Mouse (Mus musculus): ENCODE data around the gene Sec23a.
"Not testable (repeated sequence)": the region's sequence is repeated elsewhere in the genome, so short reads cannot be mapped to it uniquely, and the experiment has no call there.

Gene Sec23a

GRCm38 (mm10) chr12:58981178-58981661, 30.6 kb downstream of the Sec23a start:
- DNase-seq: not testable (repeated sequence)

GRCm38 (mm10) chr12:58976966-58977365, 34.9 kb downstream of the Sec23a start:
- no peak for DNase-seq

GRCm38 (mm10) chr12:58964583-58964982, 47.2 kb downstream of the Sec23a start:
- DNase-seq: peak; percentile 43

GRCm38 (mm10) chr12:58960844-58961243, 51.0 kb downstream of the Sec23a start:
- no peak for DNase-seq

- DNase-seq: no peak
These were observed 55.2 kb downstream of the Sec23a start for GRCm38 (mm10) chr12:58956624-58957023.

- no peak for DNase-seq
These were observed 55.7 kb downstream of the Sec23a start for GRCm38 (mm10) chr12:58956162-58956561.

GRCm38 (mm10) chr12:58947879-58948278, 63.9 kb downstream of the Sec23a start:
- no peak for DNase-seq

GRCm38 (mm10) chr12:58947231-58947630, 64.6 kb downstream of the Sec23a start:
- DNase-seq: peak; percentile 58

GRCm38 (mm10) chr12:58942544-58942943, 69.3 kb downstream of the Sec23a start:
- DNase-seq: no peak

GRCm38 (mm10) chr12:58934580-58934979, 77.2 kb downstream of the Sec23a start:
- no peak for DNase-seq

- DNase-seq: no peak
These were observed 86.8 kb downstream of the Sec23a start for GRCm38 (mm10) chr12:58924996-58925395.

- DNase-seq: peak; percentile 62
These were observed 87.8 kb downstream of the Sec23a start for GRCm38 (mm10) chr12:58924025-58924424.

- no peak for DNase-seq
These were observed 91.0 kb downstream of the Sec23a start for GRCm38 (mm10) chr12:58920775-58921174.

GRCm38 (mm10) chr12:58919516-58919915, 92.3 kb downstream of the Sec23a start:
- DNase-seq: no peak

- no peak for DNase-seq
These were observed 102.0 kb downstream of the Sec23a start for GRCm38 (mm10) chr12:58909826-58910225.
